Mouse (Mus musculus): ENCODE data around the gene Prss53. TPM values are rescaled to one million over a fixed set of nuclear protein-coding genes. Genes with fewer than 3 reads are reported as not detected.
"Not testable (repeated sequence)": the region's sequence is repeated elsewhere in the genome, so short reads cannot be mapped to it uniquely, and the experiment has no call there.

Gene Prss53
- polyA plus RNA-seq, 1 experiment: 0.86 TPM

DNA sequence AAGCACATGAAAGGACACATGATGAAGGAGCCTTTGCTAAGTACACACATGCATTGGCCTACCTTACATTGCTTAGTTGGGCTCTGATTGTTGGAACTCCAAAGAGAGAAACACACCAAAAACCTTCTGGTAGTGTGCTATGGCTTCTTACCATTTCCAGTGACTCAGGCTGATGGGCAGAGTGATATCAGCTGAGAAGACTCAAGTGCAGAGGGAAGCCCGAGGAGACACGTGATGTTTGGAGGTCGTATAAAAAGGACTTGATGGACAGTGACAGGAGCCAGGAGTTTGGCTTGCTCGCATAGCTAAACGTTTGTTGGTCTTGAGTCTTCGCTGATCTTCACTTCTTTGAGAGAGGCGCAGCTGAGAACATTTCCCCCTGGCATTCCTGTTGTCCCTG, 6.8 kb upstream of the Prss53 start:
- TF ChIP-seq CTCF (IDR thresholded peaks at IDR 0.05; ENCODE audit: low read depth, low read length): no peak
- TF ChIP-seq POLR2A (IDR thresholded peaks at IDR 0.05; ENCODE audit: borderline replicate concordance, low read depth, low read length): no peak
- peaks cover 15% of the 10 kb centered on the region for H3K4me1 ChIP-seq (ENCODE audit: control insufficient read depth, insufficient read depth, low read length)
- no peak overlapping the region for H3K27ac ChIP-seq (ENCODE audit: insufficient read depth, low read depth, low read length)
- no peak overlapping the region for H3K4me3 ChIP-seq (ENCODE audit: insufficient read depth, low read length)

DNA sequence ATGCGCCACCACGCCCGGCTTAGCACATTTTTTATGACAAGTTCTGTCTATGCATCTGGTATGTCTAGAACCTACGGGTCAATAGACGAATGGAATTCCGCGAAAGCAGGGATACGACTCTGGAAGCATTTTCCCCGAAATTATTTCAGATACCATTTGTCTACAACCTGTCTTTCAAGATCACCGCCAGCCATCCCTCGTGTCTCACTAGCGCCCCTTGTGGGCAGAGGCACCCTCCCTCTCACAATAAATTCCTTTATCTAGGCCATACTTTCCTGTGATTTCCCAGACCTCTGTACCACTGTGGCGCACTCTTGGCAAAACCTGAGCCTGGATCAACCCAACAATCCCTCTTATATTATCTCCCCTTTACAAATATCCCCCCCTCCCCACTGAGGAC, 5.6 kb upstream of the Prss53 start:
- Histone ChIP-seq H3K27ac (ENCODE audit: insufficient read depth, low read depth, low read length) (no peak overlapping the region), H3K4me1 (ENCODE audit: control insufficient read depth, insufficient read depth, low read length) (peaks cover 15% of the 10 kb centered on the region)
- TF ChIP-seq CTCF (IDR thresholded peaks at IDR 0.05; ENCODE audit: low read depth, low read length): peak; percentile 50
- no peak for TF ChIP-seq POLR2A (IDR thresholded peaks at IDR 0.05; ENCODE audit: borderline replicate concordance, low read depth, low read length)

DNA sequence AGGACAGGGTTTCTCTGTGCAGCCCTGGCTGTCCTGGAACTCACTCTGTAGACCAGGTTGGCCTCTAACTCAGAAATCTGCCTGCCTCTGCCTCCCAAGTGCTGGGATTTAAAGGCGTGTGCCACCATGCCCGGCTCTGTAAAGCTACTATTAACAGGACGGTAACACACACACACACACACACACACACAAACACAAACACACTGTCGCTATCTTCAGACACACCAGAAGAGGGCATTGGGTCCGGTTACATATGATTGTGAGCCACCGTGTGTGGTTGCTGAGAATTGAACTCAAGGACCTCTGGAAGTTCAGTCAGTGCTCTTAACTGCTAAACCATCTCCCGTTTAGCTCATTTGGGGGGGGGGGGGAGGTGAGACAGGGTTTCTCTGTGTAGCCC, 5.1 kb upstream of the Prss53 start:
- H3K27ac ChIP-seq (ENCODE audit: insufficient read depth, low read depth, low read length): not testable (repeated sequence)
- peaks cover 15% of the 10 kb centered on the region for H3K4me1 ChIP-seq (ENCODE audit: control insufficient read depth, insufficient read depth, low read length)
- H3K4me3 ChIP-seq (ENCODE audit: insufficient read depth, low read length): peak overlapping the region; percentile 43

More for the DNA sequence above, 5.6 kb upstream of the Prss53 start:
- no peak overlapping the region for H3K4me3 ChIP-seq (ENCODE audit: insufficient read depth, low read length)

DNA sequence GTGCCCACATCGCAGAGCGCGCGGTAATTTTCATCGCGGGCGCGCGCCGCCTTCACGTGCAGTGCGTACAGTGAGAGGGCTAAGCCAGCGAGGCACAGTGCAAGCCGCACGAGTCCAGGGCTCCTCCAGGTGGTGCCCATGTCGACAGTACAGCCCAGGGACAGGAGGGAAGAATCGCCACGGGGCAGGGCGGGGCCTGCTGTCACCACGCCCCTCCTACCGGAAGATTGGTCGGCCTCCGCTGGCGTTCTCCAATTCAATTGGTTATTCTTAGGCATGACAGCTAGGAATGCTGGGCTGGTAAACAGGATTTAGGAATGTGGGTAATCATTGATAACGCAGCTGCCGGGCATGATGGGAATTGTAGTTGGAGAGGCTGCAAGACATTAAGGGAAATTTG, 4.7 kb upstream of the Prss53 start, which contains the start of the genes Gm21974 and Vkorc1:
Gene Gm21974, minus strand, starts transcription at position 13 of the 400 bp plus-strand sequence.
Gene Vkorc1, minus strand, starts transcription at position 176 of the 400 bp plus-strand sequence.
- Histone ChIP-seq H3K27ac (ENCODE audit: insufficient read depth, low read depth, low read length) (peak within 1 kb of the TSS; percentile 13; the same call in 1 of the 2 replicates), H3K4me1 (ENCODE audit: control insufficient read depth, insufficient read depth, low read length) (peaks cover 15% of the 10 kb centered on the region), H3K4me3 (ENCODE audit: insufficient read depth, low read length) (peak within 1 kb of the TSS; percentile 96)
- TF ChIP-seq CTCF (IDR thresholded peaks at IDR 0.05; ENCODE audit: low read depth, low read length): no peak
- TF ChIP-seq POLR2A (IDR thresholded peaks at IDR 0.05; ENCODE audit: borderline replicate concordance, low read depth, low read length): no peak

- peak overlapping the region; percentile 96 for H3K4me3 ChIP-seq (ENCODE audit: insufficient read depth, low read length)
- no peak overlapping the region for H3K27ac ChIP-seq (ENCODE audit: insufficient read depth, low read depth, low read length)
- TF ChIP-seq CTCF (IDR thresholded peaks at IDR 0.05; ENCODE audit: low read depth, low read length) (no peak), POLR2A (IDR thresholded peaks at IDR 0.05; ENCODE audit: borderline replicate concordance, low read depth, low read length) (no peak)
- peaks cover 13% of the 10 kb centered on the region for H3K4me1 ChIP-seq (ENCODE audit: control insufficient read depth, insufficient read depth, low read length)
Measured at GRCm38 (mm10) chr7:127894480-127894879, 3.7 kb upstream of the Prss53 start.

GRCm38 (mm10) chr7:127888821-127889220, 1.9 kb downstream of the Prss53 start:
- TF ChIP-seq POLR2A (IDR thresholded peaks at IDR 0.05; ENCODE audit: borderline replicate concordance, low read depth, low read length) (no peak), CTCF (IDR thresholded peaks at IDR 0.05; ENCODE audit: low read depth, low read length) (no peak)
- H3K4me3 ChIP-seq (ENCODE audit: insufficient read depth, low read length): no peak overlapping the region
- H3K27ac ChIP-seq (ENCODE audit: insufficient read depth, low read depth, low read length): no peak overlapping the region
- H3K4me1 ChIP-seq (ENCODE audit: control insufficient read depth, insufficient read depth, low read length): no peaks in the 10 kb centered on the region

GRCm38 (mm10) chr7:127887781-127888180, 3.0 kb downstream of the Prss53 start:
- H3K4me3 ChIP-seq (ENCODE audit: insufficient read depth, low read length): no peak overlapping the region
- TF ChIP-seq POLR2A (IDR thresholded peaks at IDR 0.05; ENCODE audit: borderline replicate concordance, low read depth, low read length): no peak
- TF ChIP-seq CTCF (IDR thresholded peaks at IDR 0.05; ENCODE audit: low read depth, low read length): no peak
- H3K27ac ChIP-seq (ENCODE audit: insufficient read depth, low read depth, low read length): no peak overlapping the region
- H3K4me1 ChIP-seq (ENCODE audit: control insufficient read depth, insufficient read depth, low read length): no peaks in the 10 kb centered on the region

- H3K27ac ChIP-seq (ENCODE audit: insufficient read depth, low read depth, low read length): no peak overlapping the region
- TF ChIP-seq POLR2A (IDR thresholded peaks at IDR 0.05; ENCODE audit: borderline replicate concordance, low read depth, low read length): no peak
- no peak for TF ChIP-seq CTCF (IDR thresholded peaks at IDR 0.05; ENCODE audit: low read depth, low read length)
- no peak overlapping the region for H3K4me3 ChIP-seq (ENCODE audit: insufficient read depth, low read length)
- H3K4me1 ChIP-seq (ENCODE audit: control insufficient read depth, insufficient read depth, low read length): no peaks in the 10 kb centered on the region
Measured at GRCm38 (mm10) chr7:127887191-127887590, 3.6 kb downstream of the Prss53 start.

DNA sequence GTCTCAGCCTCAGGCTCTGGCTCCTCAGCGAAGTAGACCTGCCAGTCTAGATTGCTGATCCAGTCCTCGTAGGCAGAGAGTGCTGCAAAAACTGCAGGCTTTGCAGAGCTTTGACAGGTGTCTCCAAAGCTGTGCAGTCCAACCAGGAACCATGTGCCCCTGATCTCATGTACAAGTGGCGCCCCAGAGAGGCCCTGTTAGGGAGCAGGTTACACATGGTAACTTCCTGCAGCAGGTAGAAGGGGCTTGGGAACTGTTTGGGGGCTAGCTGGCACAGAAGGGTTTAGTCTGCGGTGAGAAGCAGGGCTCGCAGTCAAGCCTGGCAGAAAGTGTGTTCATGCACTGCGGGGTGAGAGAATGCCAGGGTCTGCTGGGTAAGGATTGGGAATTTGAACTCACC, 4.2 kb downstream of the Prss53 start:
- no peak overlapping the region for H3K4me3 ChIP-seq (ENCODE audit: insufficient read depth, low read length)
- H3K27ac ChIP-seq (ENCODE audit: insufficient read depth, low read depth, low read length): no peak overlapping the region
- TF ChIP-seq CTCF (IDR thresholded peaks at IDR 0.05; ENCODE audit: low read depth, low read length) (no peak), POLR2A (IDR thresholded peaks at IDR 0.05; ENCODE audit: borderline replicate concordance, low read depth, low read length) (no peak)
- no peaks in the 10 kb centered on the region for H3K4me1 ChIP-seq (ENCODE audit: control insufficient read depth, insufficient read depth, low read length)

DNA sequence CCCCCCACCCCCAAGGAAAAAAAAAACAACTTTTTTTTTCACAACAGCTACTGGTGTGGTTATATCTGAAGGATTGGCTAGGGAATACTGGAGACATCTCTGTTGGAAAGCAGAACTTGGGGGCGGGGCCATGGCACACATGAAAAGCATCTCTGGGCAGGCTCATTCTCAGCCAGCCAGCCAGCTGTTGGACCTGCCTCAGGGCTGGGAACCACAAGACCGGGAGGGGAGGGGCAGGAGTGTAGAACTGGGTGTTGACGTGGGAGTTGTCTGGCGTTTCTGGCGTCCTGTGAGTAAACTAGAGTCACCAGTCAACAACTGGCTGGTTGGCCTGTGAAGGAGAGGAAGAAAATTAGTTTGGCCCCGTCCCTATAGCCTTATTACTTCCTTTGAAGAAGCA, 4.8 kb downstream of the Prss53 start:
- no peak overlapping the region for H3K4me3 ChIP-seq (ENCODE audit: insufficient read depth, low read length)
- no peaks in the 10 kb centered on the region for H3K4me1 ChIP-seq (ENCODE audit: control insufficient read depth, insufficient read depth, low read length)
- no peak overlapping the region for H3K27ac ChIP-seq (ENCODE audit: insufficient read depth, low read depth, low read length)
- no peak for TF ChIP-seq POLR2A (IDR thresholded peaks at IDR 0.05; ENCODE audit: borderline replicate concordance, low read depth, low read length)
- TF ChIP-seq CTCF (IDR thresholded peaks at IDR 0.05; ENCODE audit: low read depth, low read length): no peak

DNA sequence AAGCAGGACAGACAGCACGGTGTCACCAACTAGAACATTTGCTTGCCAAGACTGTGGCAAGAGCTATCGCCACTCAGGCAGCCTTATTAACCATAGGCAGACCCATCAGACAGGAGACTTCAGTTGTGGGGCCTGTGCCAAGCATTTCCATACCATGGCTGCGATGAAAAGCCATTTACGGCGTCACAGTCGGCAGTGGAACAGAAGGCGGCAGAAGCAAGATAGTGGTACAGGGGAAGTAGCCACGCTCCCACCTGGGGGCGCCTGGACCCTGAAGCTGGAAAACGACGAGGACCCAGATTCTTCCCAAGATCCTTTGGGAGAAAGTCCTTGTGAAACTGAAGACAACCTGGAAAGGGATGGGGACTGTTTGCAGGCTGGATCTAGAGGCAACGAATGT, 10.3 kb downstream of the Prss53 start:
- no peak overlapping the region for H3K4me3 ChIP-seq (ENCODE audit: insufficient read depth, low read length)
- H3K4me1 ChIP-seq (ENCODE audit: control insufficient read depth, insufficient read depth, low read length): peaks cover 3% of the 10 kb centered on the region; the same call in 1 of the 2 replicates
- H3K27ac ChIP-seq (ENCODE audit: insufficient read depth, low read depth, low read length): no peak overlapping the region
- TF ChIP-seq POLR2A (IDR thresholded peaks at IDR 0.05; ENCODE audit: borderline replicate concordance, low read depth, low read length) (no peak), CTCF (IDR thresholded peaks at IDR 0.05; ENCODE audit: low read depth, low read length) (no peak)
